Mouse (Mus musculus) ZHBTc4 (cell line): Measurements from ENCODE around the gene Pank2.
"Not testable (repeated sequence)": the region's sequence is repeated elsewhere in the genome, so short reads cannot be mapped to it uniquely, and the experiment has no call there.

Source experiments
- DNase-seq: peaks from one replicate; pipeline ENCODE4 v3.0.0-alpha.2; 2011; ENCODE audit warnings: low read depth, low spot score

Gene Pank2

DNA sequence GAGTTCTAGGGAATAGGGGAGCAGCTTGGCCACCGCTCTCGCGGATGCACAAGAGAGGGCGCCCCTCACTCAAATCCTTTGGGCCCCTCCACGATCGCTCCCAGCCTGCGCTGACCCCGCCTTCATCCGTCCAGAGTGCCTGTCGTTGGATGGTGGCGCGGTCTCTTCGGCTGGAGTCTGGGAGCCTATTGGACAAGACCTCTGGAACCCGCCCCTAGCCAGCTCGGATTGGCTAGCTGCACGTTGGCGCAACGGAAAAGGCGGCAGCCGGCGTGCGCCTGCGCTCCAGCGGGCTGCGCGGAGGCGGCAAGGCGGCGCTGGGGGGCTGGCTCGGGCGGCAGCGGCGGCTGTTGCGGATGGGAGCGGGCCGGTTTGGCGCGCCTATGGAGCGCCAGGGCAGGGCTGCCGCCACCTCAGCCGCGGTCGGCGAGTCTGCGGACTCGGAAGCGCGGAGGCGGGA is at the start of gene Pank2:
Gene Pank2, plus strand, starts transcription at position 283 of the 460 bp plus-strand sequence.
- peak; percentile 99 for DNase-seq

DNA sequence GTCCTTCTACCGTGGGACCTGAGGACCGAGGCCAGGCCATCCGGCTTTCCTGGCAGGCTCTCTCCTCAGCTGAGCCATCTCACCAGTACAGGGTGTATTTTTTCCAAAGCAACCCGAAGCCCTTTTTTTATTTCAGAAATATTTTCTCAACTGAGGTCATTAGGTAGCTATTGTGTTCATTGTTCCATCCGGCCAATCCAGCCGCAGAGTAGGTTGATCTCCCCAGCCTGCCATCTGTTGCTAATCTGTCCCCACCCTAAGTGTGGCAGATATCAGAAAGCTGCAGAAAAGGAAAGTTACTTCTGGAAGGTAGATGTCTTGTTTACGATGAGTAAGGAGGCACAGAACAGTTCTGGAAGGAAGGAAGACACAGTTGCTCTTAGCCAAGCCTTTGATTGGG is 48.5 kb upstream of the Pank2 start:
- no peak for DNase-seq

DNA sequence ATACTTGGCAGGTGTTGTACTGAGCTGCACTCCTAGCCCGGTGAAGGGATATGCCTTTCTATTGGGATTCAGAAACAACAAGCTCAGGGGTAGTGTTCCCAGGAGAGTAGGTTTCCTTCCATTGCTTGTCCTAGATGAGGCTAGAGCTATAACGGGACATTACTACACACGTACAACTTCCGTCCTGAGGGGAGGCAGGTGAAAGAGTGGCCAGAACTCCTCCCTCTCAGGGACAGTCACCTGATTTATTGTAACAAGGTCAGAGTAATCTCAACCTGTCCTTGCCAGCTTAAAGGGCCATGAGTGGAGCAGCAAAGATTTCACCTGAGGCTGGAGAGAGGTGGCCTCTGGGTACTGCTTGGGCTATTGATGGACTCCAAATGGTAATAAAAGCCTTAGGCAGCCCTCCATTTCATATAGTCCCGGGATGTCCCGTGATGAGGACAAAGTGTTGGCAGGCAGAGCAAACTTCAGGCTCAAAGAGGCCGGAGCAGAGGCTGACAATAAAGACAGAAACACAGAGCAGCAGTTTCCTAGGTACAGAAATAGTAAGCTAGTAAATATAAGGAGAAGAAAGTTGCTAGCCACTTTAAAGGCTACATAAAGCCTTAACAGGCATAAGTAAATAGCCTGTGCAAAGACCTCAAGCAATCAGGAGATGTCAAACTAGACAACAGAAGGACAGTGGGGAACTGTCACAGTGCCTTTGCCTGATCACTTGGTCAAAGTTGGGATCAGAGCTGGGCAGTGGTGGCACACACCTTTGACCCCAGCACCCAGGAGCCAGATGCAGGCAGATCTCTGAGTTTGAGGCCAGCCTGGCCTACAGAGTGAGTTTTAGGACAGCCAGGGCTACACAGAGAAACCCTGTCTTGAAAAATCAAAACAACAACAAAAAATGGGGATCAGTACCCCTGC is 46.1 kb upstream of the Pank2 start:
- no peak for DNase-seq

- no peak for DNase-seq
Observed at GRCm38 (mm10) chr2:131220030-131220429, 42.3 kb upstream of the Pank2 start.

DNA sequence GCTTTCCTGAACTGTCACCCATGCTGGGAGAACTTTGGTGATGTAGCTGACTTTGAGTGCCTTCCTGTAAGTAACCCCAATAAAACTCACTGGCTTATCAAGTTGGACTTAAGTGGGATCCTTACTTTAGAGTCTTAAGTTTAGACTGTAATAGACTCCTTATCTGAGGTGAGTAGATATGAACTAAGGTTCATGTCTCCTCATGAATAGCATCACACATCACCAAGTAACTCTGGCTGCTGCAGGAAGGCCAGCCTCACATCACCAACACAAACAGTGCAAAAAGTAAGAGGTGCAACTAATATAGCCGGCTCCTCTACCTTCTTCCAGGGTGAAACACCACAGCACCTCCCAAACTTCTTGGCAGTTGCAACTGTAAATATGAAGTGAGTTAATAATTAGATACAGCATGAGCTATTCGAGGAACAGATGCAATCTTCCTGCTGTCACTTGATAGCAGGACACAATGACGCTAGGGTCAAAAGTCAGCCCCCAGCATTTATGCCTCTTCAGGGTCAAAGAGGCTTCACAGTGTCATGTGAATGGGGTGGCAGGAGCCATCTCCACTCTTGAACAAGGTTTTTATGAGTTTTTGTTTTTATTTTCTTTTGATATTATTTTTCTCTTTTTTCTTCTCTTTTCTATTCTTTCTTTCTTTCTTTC is 40.3 kb upstream of the Pank2 start:
- no peak for DNase-seq

- DNase-seq: no peak
Observed at GRCm38 (mm10) chr2:131222562-131222961, 39.7 kb upstream of the Pank2 start.

GRCm38 (mm10) chr2:131223569-131223968 is 38.7 kb upstream of the Pank2 start:
- no peak for DNase-seq

GRCm38 (mm10) chr2:131225178-131225577 is 37.1 kb upstream of the Pank2 start:
- DNase-seq: no peak

- not testable (repeated sequence) for DNase-seq
Observed at GRCm38 (mm10) chr2:131226669-131227068, 35.6 kb upstream of the Pank2 start.

DNA sequence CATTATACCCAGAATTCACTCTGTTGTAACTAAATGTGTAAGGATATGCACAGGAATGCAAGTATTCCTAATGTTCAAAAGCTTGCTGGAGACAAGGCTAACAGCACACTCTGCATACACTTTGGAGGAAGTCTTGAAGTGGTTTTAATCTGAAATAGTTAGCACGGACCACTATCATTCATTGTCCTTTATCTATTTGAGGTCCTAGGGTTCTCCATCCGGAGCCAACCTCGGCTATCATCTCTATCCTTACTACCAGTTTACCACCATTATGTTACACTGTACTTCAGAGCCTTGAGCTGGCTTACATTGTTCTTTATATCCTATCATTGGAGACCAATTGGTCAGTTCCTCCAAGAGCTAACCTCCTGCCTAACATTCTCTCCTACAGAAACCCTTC is 35.1 kb upstream of the Pank2 start:
- no peak for DNase-seq

GRCm38 (mm10) chr2:131232558-131232957 is 29.7 kb upstream of the Pank2 start:
- peak; percentile 87 for DNase-seq

GRCm38 (mm10) chr2:131233307-131234126 is 28.8 kb upstream of the Pank2 start, which contains the start of gene Mavs:
Gene Mavs, plus strand, starts transcription at chr2:131234063.
- DNase-seq: peak; percentile 98

- no peak for DNase-seq
Observed at GRCm38 (mm10) chr2:131234127-131234650, 28.1 kb upstream of the Pank2 start.

GRCm38 (mm10) chr2:131234970-131235635 is 27.2 kb upstream of the Pank2 start:
- DNase-seq: peak; percentile 29

GRCm38 (mm10) chr2:131242180-131242579 is 20.1 kb upstream of the Pank2 start:
- no peak for DNase-seq

- DNase-seq: no peak
Observed at GRCm38 (mm10) chr2:131242929-131243328, 19.4 kb upstream of the Pank2 start.

GRCm38 (mm10) chr2:131253681-131254328 is 8.5 kb upstream of the Pank2 start:
- DNase-seq: peak; percentile 92

DNA sequence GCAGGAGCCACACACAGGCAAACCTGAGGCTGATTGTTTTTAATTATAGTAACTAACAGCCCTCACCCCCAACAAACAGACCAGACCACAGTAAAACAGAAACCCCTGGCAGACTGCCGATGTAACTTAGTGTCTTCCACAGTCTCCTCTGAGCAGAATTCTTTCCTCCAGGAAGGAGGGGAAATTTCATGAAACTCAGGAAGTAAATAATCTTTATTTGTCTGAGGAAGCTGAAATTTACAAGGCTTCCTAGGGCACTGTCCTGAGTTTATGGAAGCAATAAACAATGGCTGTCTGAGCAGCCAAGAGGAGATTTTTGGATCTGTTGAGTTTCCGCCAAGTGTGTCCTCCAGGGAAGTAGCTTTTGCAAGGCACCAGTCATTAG is 8.0 kb upstream of the Pank2 start:
- DNase-seq: no peak

GRCm38 (mm10) chr2:131255738-131256137 is 6.6 kb upstream of the Pank2 start:
- DNase-seq: peak; percentile 84

- no peak for DNase-seq
Observed at GRCm38 (mm10) chr2:131258693-131259092, 3.6 kb upstream of the Pank2 start.
